Mouse (Mus musculus): ENCODE measurements around the gene Gm973.
A peak's percentile ranks its signal among the peaks of the same experiment; 100 is the strongest.
"Not testable (repeated sequence)": the region's sequence is repeated elsewhere in the genome, so short reads cannot be mapped to it uniquely, and the experiment has no call there.

Gm973 gene

GRCm38 (mm10) chr1:59623325-59624017 is 107.4 kb downstream of the Gm973 start:
- peak; percentile 67 for DNase-seq (ENCODE audit: extremely low read depth, low read depth)

GRCm38 (mm10) chr1:59625410-59625809 is 109.3 kb downstream of the Gm973 start:
- DNase-seq (ENCODE audit: extremely low read depth, low read depth): no peak

DNA sequence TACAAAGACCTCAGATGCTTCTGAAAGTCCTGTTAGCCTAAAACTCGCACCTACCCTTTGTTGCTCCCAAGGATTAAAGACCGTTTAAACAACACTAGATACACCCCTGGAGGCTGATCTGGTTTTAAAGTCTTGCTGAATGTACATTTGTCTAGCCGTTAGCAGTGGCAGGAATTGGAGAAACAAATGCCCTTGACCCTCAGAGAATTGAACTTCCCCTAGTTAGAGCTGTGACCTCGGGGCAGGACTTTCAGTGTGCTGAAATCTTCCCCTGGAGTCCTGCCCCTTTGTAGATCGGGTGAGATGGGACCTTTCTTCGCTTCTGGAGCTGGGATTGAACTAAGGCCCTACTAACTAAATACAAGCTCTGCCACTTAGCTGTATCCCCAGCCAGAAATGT is 113.1 kb downstream of the Gm973 start:
- DNase-seq (ENCODE audit: extremely low read depth, low read depth): no peak

DNA sequence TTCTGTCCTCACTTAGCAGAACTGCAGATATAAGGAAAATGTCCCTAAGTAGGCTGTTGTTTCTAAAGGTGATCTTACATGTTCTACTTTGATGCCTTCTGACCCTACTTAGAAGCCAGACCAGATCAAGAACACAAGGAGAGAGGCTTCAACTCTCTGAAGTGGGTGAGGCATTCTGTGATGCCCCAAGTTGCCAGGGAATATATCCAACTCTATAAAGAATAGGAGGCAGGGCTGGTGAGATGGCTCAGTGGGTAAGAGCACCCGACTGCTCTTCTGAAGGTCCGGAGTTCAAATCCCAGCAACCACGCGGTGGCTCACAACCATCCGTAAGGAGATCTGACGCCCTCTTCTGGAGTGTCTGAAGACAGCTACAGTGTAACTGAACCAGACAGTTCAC is 114.3 kb downstream of the Gm973 start:
- DNase-seq (ENCODE audit: extremely low read depth, low read depth): not testable (repeated sequence)

DNA sequence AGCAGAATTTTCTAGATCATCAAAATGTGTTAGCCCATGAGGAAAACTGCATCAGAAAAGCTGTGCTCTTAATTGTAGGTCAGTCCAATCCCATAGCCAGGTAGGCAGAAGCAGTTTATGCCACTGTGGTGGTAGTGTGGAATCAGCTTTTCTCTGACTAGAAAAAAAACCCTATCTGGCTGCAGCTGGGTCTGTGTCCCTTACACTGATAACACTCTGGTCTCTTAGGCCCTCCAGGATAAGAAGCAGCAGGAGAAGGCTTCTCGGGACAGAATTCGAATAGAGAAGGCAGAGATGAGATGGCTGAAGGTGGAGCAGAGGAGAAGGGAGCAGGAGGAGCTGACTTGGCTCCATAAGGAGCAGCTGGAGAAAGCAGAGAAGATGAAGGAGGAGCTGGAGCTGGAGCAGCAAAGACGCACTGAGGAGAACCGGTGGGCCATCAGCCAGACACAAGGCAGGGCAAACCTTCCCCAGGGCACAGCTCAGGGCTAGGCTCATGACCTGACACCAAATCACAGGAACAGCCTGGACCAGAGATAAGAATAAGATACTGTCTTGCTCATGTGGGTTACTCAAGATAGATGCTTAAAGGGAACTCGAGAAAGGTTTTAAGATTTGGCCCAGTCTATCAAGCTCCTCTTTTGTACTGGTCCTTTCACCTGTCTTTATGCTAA is 116.1 kb downstream of the Gm973 start:
- no peak for DNase-seq (ENCODE audit: extremely low read depth, low read depth)

DNA sequence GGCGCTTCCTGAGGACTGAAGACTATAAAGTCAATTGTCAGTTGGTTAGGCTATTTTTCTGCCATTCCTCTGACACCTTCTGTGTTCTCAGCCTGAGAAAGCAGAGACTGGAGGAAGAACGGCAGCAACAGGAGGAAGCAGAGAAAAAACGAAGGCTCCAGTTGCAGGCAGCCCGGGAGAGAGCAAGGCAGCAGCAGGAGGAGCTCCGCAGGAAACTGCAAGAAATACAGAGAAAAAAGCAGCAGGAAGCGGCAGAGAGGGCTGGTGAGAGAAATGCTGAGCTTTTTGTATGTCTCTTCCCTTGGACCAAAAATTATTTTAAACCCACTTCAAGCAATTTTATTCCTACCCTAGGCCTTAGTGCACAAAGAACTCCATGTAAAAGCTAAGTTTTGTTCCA is 117.0 kb downstream of the Gm973 start:
- no peak for DNase-seq (ENCODE audit: extremely low read depth, low read depth)

DNA sequence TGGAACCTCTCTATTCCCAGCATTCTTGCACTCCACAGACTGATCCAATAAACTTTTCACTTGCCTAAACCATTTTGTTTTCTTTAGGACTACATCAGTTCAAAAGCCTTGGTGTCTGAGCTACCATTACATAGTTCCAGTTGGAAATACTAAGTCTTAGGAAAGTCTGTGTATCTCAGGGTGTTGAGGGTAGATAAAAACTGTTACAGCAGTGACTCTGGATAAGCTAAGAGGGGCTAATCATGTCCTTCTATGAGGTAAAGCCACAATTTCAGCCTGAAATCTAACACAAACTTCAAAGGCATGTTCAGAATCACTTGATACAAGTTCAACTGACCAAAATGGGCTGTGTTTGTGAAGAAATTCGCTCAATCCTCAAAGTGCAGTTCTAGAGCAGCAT is 120.3 kb downstream of the Gm973 start:
- DNase-seq (ENCODE audit: extremely low read depth, low read depth): no peak

DNA sequence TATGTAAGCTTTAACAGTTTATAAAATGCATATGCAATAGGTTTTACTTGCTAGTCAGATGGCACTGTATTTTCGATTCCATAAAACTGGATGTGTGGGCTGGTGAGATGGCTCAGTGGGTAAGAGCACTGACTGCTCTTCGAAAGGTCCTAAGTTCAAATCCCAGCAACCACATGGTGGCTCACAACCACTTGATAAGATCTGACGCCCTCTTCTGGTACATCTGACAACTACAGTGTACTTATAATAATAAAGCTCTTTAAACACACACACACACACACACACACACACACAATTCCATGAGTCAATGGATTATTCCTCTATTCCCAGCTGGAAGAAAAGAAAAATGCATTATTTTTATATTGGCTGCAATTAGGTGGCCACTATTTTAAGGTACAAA is 122.3 kb downstream of the Gm973 start:
- no peak for DNase-seq (ENCODE audit: extremely low read depth, low read depth)

DNA sequence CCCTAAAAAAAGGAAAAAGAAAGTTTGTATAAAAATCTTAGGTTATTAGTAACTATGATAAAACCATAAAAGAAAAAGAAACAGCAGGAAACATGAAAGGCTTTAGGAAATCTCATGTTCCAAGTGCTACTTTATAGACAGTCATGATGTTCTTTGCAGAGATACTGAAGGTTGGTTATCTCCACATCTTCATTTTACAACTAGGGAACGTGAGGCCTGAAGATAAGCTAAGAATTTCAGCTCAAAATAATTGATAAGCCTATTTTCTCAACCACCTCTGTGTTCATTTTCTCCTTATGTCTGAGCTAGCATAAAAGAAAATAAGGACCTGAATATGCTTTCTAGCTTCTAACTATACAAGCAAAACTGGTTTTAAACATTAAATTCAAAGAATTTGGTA is 126.4 kb downstream of the Gm973 start:
- DNase-seq (ENCODE audit: extremely low read depth, low read depth): no peak

GRCm38 (mm10) chr1:59646502-59646901 is 130.4 kb downstream of the Gm973 start:
- DNase-seq (ENCODE audit: extremely low read depth, low read depth): not testable (repeated sequence)

GRCm38 (mm10) chr1:59651201-59651819 is 135.2 kb downstream of the Gm973 start:
- no peak for DNase-seq (ENCODE audit: extremely low read depth, low read depth)

- no peak for DNase-seq (ENCODE audit: extremely low read depth, low read depth)
Measured at GRCm38 (mm10) chr1:59653243-59653911, 137.3 kb downstream of the Gm973 start.

DNA sequence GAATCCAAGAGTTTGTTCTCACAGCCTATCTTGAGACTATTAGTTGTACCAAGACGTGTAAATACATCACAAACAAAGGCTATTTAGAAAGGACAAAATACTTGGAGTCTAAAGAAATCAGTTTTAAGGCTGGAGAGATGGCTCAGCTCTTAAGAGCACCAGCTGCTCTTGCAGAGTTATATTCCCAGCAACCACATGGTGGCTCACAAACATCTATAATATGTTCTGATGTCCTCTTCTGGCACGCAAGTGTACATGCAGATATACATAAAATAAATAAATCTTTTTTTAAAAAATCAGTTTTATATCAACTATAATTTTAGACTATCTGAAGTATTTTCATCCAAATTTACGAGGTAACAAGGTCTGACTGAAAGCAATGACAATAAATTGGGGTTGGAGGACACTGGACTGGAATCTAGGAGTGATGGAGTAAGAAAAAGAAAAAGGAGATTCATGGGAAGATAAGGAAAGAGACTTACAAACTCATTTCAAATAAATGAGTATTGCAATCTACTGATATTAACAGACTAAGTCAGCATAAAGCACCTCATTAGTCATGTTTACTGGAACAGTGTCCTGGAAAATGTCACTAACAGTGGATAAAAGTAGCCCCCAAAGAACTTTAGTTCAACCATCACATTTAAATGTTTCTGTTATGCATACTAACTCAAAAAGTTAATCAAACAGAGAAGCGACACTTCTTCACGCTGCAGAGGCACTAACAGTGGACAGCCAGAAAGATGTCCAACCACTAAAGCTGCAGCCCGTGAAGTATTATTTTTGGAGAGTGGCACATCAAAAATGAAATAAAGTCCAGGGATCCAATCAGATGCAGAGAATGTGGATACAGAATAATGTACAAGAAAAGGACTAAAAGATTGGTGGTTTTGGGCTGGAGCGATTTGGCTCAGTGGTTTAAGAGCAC is 140.4 kb downstream of the Gm973 start:
- no peak for DNase-seq (ENCODE audit: extremely low read depth, low read depth)

DNA sequence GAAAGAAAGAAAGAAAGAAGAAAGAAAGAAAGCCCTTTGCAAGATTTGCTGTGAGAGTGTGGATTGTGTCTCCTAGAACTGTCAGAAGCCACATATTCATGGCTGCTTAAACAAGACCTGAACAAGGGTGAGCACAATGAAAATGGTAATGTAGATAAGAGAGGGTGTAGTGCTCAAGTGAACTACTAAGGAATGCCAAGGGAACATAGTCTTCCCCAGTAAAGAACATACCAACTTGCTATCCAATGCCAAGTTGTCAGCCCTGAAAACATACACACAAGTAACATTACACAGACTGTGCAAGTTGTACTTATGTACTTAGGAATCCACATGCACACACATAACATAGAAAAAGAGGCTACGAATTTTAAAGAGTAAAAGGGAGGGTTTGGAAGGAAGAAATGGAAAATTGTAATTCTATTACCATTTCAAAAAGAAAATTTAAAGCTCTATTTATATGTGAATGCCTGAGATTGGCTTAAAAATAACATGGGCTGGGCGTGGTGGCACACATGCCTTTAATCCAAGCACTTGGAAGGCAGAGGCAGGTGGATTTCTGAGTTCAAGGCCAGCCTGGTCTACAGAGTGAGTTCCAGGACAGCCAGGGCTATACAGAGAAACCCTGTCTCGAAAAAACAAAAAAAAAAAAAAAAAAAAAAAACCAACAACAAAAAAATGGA is 147.5 kb downstream of the Gm973 start:
- DNase-seq (ENCODE audit: extremely low read depth, low read depth): no peak

- DNase-seq (ENCODE audit: extremely low read depth, low read depth): no peak
Measured at GRCm38 (mm10) chr1:59668871-59669270, 152.8 kb downstream of the Gm973 start.

DNA sequence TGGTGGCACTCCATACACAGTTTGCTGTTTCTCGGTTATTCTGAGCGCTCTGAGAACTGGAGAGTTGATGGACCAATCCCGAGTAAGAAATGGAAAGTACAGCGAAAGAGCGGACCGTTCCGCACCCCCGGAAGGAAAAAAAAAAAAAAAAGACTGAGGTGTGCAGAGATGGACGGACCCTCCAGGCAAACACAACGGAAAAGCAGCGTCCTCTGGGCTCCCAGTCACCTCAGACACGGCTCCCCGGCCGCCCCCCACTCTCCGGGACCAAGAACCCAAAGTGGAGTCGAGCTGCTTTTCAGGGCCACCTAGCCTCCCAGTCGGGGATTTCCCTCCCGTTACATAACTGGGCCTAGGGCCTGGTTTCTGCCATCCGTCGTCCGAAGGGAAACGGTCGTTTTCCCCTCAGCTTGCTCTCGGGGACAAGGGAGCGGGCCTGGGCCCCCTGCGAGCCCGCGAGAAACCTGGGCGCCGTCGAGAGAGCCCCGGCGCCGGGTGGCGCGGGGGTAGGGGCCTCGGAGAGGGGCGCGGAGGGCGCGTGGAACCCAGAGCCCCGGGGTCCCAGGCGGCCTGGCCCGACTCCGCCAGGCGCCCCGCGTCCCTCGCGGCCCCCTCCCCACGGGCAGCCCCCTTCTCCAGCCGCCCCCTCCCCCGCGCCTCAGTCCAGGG is 154.0 kb downstream of the Gm973 start:
- DNase-seq (ENCODE audit: extremely low read depth, low read depth): peak; percentile 67

- peak; percentile 93 for DNase-seq (ENCODE audit: extremely low read depth, low read depth)
Measured at GRCm38 (mm10) chr1:59670641-59671168, 154.6 kb downstream of the Gm973 start, which contains the start of gene Sumo1. Sumo1 (minus strand) TSS chr1:59670834.

GRCm38 (mm10) chr1:59673661-59674060 is 157.6 kb downstream of the Gm973 start:
- no peak for DNase-seq (ENCODE audit: extremely low read depth, low read depth)
